Mouse (Mus musculus) liver (tissue): ENCODE measurements around the gene Gm20816.
"Not testable (repeated sequence)": the region's sequence is repeated elsewhere in the genome, so short reads cannot be mapped to it uniquely, and the experiment has no call there.

Experiments used
- DNase-seq: peaks from one replicate; pipeline ENCODE4 v3.0.0-alpha.2; 2020; ENCODE audit warnings: mixed read lengths

Gm20816 gene

DNA sequence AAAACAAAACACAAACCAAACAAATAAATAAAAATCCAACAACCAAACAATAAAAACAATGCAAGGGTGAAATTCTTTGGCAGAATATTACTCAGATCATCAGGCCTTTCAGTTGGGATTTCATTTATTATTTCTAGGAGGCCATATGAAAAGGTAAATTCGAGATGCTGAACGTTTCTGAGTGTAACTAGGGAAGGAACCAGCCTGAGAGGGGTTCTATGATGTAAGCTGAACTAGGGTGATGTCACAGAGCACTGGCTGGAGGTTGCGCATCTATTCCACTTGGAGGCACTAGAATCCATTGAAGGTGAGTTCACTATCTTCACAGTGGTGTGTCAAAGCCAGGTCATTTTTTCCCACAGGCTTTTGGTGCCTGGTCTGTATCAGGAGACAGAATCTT is at the start of gene Gm20816:
TSS of gene Gm20816 (plus strand) at position 301 of the 400 bp plus-strand sequence.
- DNase-seq, result not testable (repeated sequence)
